Comparison of ENCODE assay signal across 19 mouse cellular contexts in genomic region chr2:69011860-69012259, GRCm38 (mm10).
A peak's percentile ranks its signal among the peaks of the same experiment; 100 is the strongest.
DNase-seq lines count a peak whose midpoint lies in the region; ATAC-seq and TF ChIP-seq lines count a peak whose summit lies in the region.
"Had no signal": no experiment of that assay in that cellular context is flagged by ENCODE, and none has a peak within 500 bp of the region (broad histone marks: within the 10 kb centered on the region; RNA-seq: fewer than 3 reads in every experiment).

No protein-coding gene starts in this region.

- H3K36me3 ChIP-seq in forebrain, embryonic 13.5 days (ENCODE audit: poor library complexity, severe bottlenecking), result no peaks in the 10 kb centered on the region
- H3K36me3 ChIP-seq in hindbrain, embryonic 10.5 days, result no peaks in the 10 kb centered on the region
- no peaks in the 10 kb centered on the region for H3K36me3 ChIP-seq in midbrain, embryonic 10.5 days
- H3K36me3 ChIP-seq in neural tube, embryonic 13.5 days, result no peaks in the 10 kb centered on the region
- H3K36me3 ChIP-seq: heart, embryonic 15.5 days; liver, embryonic 15.5 days had no signal

- ATAC-seq in forebrain, embryonic 13.5 days, result peak; percentile 47; the same call in 1 of the 2 replicates
- peak; percentile 41; the same call in 1 of the 2 replicates for ATAC-seq in neural tube, embryonic 13.5 days (ENCODE audit: low read depth)
- ATAC-seq: lung, postnatal 0 days had no signal

- no peak for DNase-seq in hindbrain, embryonic 10.5 days (ENCODE audit: low spot score)
- no peak for DNase-seq in midbrain, embryonic 10.5 days (ENCODE audit: low spot score)
- DNase-seq in right cerebral cortex, adult 18-20 months, result no peak
- no peak for DNase-seq in frontal cortex, postnatal 25 days (ENCODE audit: low spot score in 2 of 2)
- DNase-seq in gastrocnemius, adult 2 months, result no peak
- DNase-seq: adrenal gland, postnatal 14 days; cerebellum, adult 8-10 months; heart, adult 11 months; kidney, adult 11 months; kidney, postnatal 10 days; layer of hippocampus, adult 9-11 months; right cerebral cortex, postnatal 4 days had no signal

- no peak for TF ChIP-seq CTCF in gastrocnemius, adult 2 months (IDR thresholded peaks at IDR 0.05)

- no peaks in the 10 kb centered on the region for H3K9me3 ChIP-seq in forebrain, embryonic 13.5 days (replicated peaks)
- H3K9me3 ChIP-seq in hindbrain, embryonic 10.5 days, result no peaks in the 10 kb centered on the region
- no peaks in the 10 kb centered on the region for H3K9me3 ChIP-seq in midbrain, embryonic 10.5 days (replicated peaks)
- no peaks in the 10 kb centered on the region for H3K9me3 ChIP-seq in neural tube, embryonic 13.5 days
- H3K9me3 ChIP-seq: heart, embryonic 15.5 days; liver, embryonic 15.5 days had no signal

- peak overlapping the region; percentile 33 for H3K4me2 ChIP-seq in forebrain, embryonic 13.5 days
- H3K4me2 ChIP-seq in neural tube, embryonic 13.5 days, result peak overlapping the region; percentile 25; the same call in 1 of the 2 replicates
- H3K4me2 ChIP-seq: heart, embryonic 15.5 days; liver, embryonic 15.5 days had no signal

- H3K9ac ChIP-seq in forebrain, embryonic 13.5 days, result no peak overlapping the region
- no peak overlapping the region; the same call in 1 of the 2 replicates for H3K9ac ChIP-seq in neural tube, embryonic 13.5 days
- H3K9ac ChIP-seq: heart, embryonic 15.5 days; liver, embryonic 15.5 days had no signal

- no peaks in the 10 kb centered on the region for H3K27me3 ChIP-seq in forebrain, embryonic 13.5 days
- H3K27me3 ChIP-seq in hindbrain, embryonic 10.5 days (ENCODE audit: insufficient read depth, poor library complexity, severe bottlenecking), result no peaks in the 10 kb centered on the region
- no peaks in the 10 kb centered on the region for H3K27me3 ChIP-seq in midbrain, embryonic 10.5 days (ENCODE audit: low read depth, poor library complexity, severe bottlenecking)
- H3K27me3 ChIP-seq in neural tube, embryonic 13.5 days, result no peaks in the 10 kb centered on the region
- H3K27me3 ChIP-seq: heart, embryonic 15.5 days; liver, embryonic 15.5 days had no signal

- peak overlapping the region; percentile 76 for H3K27ac ChIP-seq in forebrain, embryonic 13.5 days
- H3K27ac ChIP-seq in hindbrain, embryonic 10.5 days, result peak overlapping the region; percentile 62
- peak overlapping the region; percentile 52 for H3K27ac ChIP-seq in midbrain, embryonic 10.5 days (replicated peaks)
- peak overlapping the region; percentile 67 for H3K27ac ChIP-seq in neural tube, embryonic 13.5 days (replicated peaks)
- no peak overlapping the region for H3K27ac ChIP-seq in gastrocnemius, adult 2 months
- H3K27ac ChIP-seq: heart, embryonic 15.5 days; liver, embryonic 15.5 days had no signal

- H3K4me3 ChIP-seq in forebrain, embryonic 13.5 days, result no peak overlapping the region
- H3K4me3 ChIP-seq in hindbrain, embryonic 10.5 days, result no peak overlapping the region
- H3K4me3 ChIP-seq in midbrain, embryonic 10.5 days, result no peak overlapping the region
- H3K4me3 ChIP-seq in neural tube, embryonic 13.5 days, result no peak overlapping the region
- no peak overlapping the region for H3K4me3 ChIP-seq in gastrocnemius, adult 2 months
- H3K4me3 ChIP-seq: erythroblast, embryonic 14.5 days; heart, embryonic 15.5 days; liver, embryonic 15.5 days; myocyte had no signal

- 63% methylated on average over 2 of the region's 2 CpGs for WGBS in forebrain, embryonic 13.5 days
- WGBS in hindbrain, embryonic 10.5 days, result 78% methylated on average over 2 of the region's 2 CpGs
- WGBS in midbrain, embryonic 10.5 days, result 84% methylated on average over 2 of the region's 2 CpGs
- 67% methylated on average over 2 of the region's 2 CpGs for WGBS in neural tube, embryonic 13.5 days

- intact Hi-C loops in gastrocnemius, adult 2 months (cut with DNase I), result no loop called here

- peaks cover 23% of the 10 kb centered on the region for H3K4me1 ChIP-seq in forebrain, embryonic 13.5 days
- H3K4me1 ChIP-seq in hindbrain, embryonic 10.5 days (replicated peaks), result peaks cover 24% of the 10 kb centered on the region
- H3K4me1 ChIP-seq in midbrain, embryonic 10.5 days, result peaks cover 18% of the 10 kb centered on the region
- peaks cover 28% of the 10 kb centered on the region for H3K4me1 ChIP-seq in neural tube, embryonic 13.5 days (replicated peaks)
- H3K4me1 ChIP-seq: liver, embryonic 15.5 days had no signal
